In genomic region chr13:113736468-113736867, GRCm38 (mm10) we compare ENCODE assay signal across 21 mouse cellular contexts.
"Had no signal": no experiment of that assay in that cellular context is flagged by ENCODE, and none has a peak within 500 bp of the region (broad histone marks: within the 10 kb centered on the region; RNA-seq: fewer than 3 reads in every experiment).

No protein-coding gene starts in this region.

- H3K4me3 ChIP-seq: limb, embryonic 12.5 days; limb, embryonic 15.5 days; megakaryocyte, embryonic 14.5 days; midbrain, embryonic 10.5 days; neural tube, embryonic 12.5 days; neural tube, embryonic 15.5 days had no signal

- H3K27me3 ChIP-seq: limb, embryonic 12.5 days; limb, embryonic 15.5 days; megakaryocyte, embryonic 14.5 days; neural tube, embryonic 12.5 days; neural tube, embryonic 15.5 days had no signal

- H3K9ac ChIP-seq: limb, embryonic 12.5 days; limb, embryonic 15.5 days; liver, embryonic 14.5 days; liver, postnatal 0 days; lung, embryonic 14.5 days; neural tube, embryonic 12.5 days; neural tube, embryonic 15.5 days had no signal

- H3K9me3 ChIP-seq: limb, embryonic 12.5 days; limb, embryonic 15.5 days; neural tube, embryonic 12.5 days; neural tube, embryonic 15.5 days had no signal

- H3K36me3 ChIP-seq: limb, embryonic 12.5 days; limb, embryonic 15.5 days; midbrain, embryonic 10.5 days; neural tube, embryonic 12.5 days; neural tube, embryonic 15.5 days had no signal

- H3K4me1 ChIP-seq: megakaryocyte, embryonic 14.5 days had no signal

- H3K27ac ChIP-seq: limb, embryonic 12.5 days; limb, embryonic 15.5 days; liver, embryonic 14.5 days; neural tube, embryonic 12.5 days; neural tube, embryonic 15.5 days; stomach, postnatal 0 days had no signal

- DNase-seq: kidney, adult 9 months; kidney, postnatal 14 days; kidney, postnatal 4 days; left cerebral cortex, postnatal 4 days; liver, postnatal 0 days; lung, embryonic 14.5 days; lung, postnatal 36 days; right cerebral cortex, adult 18-20 months; right cerebral cortex, postnatal 14 days; right cerebral cortex, postnatal 4 days; thymus, postnatal 25 days had no signal

- ATAC-seq: liver, postnatal 0 days; lung, postnatal 0 days had no signal

- H3K4me2 ChIP-seq: limb, embryonic 12.5 days; limb, embryonic 15.5 days; liver, embryonic 11.5 days; lung, embryonic 14.5 days; neural tube, embryonic 12.5 days; neural tube, embryonic 15.5 days had no signal
